Mouse (Mus musculus): ENCODE measurements around the gene Cyp4f14.

Gene Cyp4f14

DNA sequence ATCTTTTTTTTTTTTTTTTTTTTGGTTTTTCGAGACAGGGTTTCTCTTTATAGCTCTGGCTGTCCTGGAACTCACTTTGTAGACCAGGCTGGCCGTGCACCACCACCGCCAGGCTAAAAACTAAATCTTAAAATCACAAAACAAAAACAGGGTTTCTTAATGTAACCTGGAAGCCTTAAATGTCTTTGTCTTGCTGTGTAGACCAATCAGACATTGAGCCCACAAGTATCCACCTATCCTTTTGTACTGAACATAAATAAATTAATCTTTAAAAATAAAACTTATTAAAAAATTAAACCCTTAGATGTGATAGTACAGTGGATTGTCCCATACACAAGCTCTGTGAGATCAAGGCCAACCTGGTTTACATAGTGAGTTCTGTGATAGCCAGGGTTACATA, 23.2 kb downstream of the Cyp4f14 start:
- WGBS, result 82% methylated on average over 3 of the region's 3 CpGs

DNA sequence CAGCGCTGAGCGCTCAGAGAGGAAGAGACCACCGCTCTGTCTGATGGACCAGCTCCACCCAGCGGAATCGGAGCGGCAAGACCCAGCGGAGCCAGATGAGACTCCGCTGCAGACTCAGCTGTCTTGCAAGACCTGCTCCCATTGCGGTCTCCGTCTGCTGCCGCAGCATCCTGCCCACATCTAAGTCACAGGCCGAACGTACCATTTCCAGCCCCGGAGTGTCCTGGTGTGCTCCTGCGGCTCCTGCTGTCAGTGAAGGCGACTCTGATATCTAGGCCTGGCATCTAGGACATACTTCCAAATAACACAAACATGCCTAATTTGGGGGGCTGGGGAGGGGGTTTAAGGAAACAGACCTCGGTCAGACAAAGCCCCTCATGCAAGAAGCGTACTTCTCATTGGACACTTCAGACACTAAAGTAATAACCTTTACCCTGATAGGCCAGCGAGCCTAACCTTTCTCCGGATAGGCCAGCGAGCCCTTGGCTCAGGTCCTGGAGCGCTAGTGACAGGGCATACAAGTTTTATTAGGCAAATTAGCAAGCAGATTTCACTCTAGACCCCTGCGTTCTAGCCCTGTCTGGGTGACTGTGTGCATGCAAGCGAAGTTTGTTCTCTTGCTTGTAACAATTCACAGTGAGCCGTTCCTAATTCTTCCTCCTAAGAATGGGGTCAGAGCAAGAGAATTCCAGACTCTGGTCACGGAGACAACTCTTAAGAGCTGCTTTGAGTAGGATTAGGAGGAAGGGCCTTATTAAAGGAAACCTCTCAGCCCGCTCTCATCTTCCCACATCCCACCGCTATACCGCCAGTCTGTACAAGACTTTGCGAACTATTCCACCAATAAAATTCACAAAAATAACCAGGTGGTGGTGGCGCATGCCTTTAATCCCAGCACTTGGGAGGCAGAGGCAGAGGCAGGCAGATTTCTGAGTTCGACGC, 25.6 kb downstream of the Cyp4f14 start, which contains the start of gene Zfp870:
Zfp870 (minus strand) TSS at position 404 of the 942 bp plus-strand sequence.
- WGBS, result 8% methylated on average over 33 of the region's 33 CpGs

DNA sequence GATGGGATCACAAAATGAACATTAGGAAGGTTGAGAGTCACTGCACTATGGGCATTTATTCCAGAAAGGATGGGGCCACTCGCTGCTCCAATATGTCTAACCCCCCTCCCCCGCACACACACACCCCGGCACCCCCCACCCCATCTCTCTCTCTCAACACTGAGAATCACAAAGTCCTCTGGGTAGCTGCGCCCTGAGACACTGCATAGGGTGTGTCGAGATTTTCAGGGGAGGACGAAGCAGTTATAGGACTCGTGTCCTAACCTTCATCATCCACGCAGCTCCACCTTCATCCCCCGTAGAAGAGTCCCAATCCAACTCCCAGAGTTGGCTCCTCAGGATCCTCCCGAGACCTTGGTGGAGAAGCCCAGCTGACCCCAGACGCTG, 26.3 kb downstream of the Cyp4f14 start:
- under 1% methylated on average over 11 of the region's 11 CpGs for WGBS

DNA sequence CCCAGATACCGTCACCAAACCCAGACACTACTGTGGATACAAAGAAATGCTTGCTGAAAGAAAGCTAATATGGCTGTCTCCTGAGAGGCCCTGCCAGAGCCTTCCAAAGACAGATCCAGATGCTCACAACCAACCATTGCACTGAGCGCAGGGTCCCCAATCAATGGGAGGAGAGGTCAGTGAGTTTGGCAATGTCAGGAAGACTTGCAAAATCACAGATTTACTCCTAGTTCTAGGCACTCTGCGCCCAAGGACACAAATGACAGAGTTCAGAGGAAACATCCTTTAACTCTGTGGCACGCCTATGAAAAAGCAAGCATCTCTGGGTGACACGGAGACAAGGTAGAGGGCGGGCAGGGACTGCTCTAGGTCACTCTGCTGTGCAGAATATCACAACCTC, 27.5 kb downstream of the Cyp4f14 start:
- 97% methylated on average over 6 of the region's 6 CpGs for WGBS

DNA sequence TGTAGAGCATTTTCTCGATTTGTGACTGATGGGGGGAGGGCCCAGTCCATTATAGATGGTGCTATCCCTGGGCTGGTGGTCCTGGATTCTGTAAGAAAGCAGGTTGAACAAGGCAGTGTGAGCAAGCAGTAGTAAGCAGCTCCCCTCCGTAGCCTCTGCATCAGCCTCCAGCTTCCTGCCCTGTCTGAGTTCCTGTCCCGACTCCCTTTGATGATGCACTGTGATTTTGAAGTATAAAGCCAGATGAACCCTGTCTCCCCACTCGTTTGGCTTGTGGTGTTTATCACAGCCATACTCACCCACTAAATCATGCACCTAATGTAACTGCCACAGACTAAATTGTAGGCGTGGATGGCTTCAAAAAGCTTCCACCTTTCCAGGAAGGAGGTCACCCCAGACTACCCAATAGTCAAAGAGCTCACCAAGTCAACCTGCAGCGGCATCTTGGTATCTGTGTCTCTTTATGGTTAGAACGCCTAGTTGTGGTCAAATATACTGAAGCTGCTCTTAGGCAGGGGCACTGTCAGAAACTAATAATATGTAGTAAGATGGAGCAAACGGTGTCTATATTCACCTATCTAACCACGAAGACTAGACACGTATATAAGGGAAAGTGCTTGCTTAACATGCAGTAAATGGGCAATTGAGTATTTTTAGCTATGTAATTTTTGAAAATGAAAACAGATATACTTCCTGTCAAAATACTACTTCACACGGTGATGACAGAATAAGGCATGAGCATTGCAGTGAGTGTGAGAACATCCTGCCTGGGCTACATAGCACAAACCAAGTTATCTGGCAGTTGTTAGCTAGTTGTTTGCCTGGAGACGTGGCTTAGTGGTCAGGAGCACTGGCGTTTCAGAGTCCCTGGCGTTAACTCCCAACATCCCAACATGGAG, 36.6 kb downstream of the Cyp4f14 start:
- 91% methylated on average over 14 of the region's 14 CpGs for whole genome bisulfite sequencing

DNA sequence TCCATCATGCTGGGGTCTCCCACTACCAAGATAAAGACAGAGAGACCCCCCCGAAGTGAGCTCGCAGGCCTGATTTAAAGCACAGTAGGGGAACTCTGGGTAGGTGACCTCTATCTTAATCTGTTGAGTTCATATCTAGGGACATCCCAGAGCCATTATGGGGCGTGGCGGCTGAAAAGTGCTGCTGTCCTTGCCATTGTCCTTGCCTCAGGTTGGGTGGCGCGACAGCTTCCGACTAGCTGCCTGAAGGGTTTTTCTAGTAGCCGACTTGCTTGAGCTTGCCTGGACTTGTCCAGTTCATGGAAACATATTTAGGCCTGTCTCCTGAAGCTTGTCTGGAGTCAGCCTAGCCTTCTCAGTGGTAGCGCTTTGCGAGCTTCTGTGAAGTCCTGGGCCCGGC, 38.4 kb downstream of the Cyp4f14 start:
- 96% methylated on average over 11 of the region's 11 CpGs for WGBS

DNA sequence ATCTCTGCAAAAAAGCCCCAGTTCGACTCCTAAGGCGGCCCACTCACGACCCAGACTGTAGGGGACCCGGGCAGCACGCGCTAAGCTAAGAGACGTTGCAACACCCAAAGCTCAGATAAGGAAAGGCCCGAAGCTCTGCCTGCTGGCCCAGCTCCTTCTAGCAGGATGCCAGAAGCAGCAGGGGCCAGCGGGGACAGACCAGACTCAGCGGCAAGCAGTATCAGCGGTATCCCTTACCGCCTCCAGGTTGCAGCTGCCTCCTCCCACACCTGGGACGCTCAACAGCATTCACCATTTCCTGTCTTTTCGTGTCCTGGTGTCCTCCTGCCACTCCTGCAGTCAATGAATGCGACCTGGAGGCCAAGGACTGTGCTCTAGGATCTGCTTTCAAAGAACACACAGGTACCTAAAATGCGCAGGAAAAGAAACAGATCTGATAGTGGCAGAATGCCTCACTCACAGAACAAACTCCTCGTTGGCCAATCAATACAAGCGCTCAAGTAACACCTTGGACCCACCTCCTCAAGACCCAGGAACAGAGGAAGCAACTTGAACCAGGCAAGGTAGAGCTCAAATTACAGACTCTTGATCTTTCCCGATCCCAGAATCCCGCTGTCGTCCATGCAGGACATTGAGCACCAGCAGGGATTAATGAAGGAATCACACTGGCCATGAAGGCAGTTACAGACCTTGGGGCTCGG, 39.5 kb downstream of the Cyp4f14 start:
- WGBS, result 25% methylated on average over 22 of the region's 22 CpGs

DNA sequence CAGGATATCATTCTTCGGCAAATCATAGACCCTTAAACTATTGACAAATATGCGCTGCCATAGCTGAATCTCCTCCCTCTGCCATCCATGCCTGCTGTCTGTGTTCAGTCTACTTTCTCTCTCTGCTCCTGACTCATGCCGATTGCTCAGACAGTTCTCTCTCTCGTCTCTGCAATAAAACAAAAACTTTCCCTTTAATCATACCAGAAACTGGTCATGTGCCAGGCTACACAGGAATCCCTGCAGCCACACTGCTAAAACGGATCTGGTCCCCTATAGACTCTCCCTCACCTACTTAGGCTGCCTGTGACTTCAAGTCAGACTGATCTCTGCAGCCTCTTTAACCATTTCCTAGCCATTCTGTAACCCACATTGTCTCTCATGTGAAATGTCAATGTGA, 44.4 kb downstream of the Cyp4f14 start:
- 45% methylated on average over 5 of the region's 5 CpGs for WGBS

DNA sequence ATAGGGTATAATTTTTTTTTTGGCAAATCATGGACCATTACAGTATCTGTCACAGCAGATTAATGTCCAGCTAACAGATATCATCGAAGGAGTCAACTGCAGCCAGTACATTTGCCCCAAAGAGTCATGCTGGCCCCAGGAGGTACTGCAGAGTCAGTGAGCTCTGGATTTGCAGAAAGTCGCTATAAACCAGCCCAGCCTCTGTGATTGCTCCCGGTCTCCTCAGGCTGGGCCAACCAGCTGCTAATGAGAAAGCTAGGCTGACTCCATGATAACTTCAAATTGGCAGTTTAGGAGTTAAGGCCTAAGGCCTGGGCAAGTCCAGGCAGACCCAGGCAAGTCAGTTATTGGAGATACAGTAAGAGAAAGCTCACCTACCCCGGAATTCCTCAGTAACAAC, 45.1 kb downstream of the Cyp4f14 start:
- 88% methylated on average over 4 of the region's 4 CpGs for WGBS

DNA sequence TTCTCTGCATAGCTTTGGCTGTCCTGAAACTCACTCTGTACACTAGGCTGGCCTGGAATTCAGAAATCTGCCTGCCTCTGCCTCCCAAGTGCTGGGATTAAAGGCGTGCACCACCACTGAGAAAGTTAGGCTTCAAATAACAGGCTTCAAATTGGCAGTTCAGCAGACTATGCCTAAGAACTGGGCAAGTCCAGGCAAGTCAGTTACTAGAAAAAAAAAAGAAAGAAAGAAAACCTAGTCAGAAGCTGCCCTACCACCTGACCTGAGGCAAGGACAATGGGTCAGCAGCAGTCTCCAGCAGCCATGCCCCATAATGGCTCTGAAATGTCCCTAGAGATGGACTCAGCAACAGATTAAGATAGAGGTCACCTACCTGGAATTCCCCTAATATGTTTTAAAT, 45.7 kb downstream of the Cyp4f14 start:
- WGBS, result 98% methylated on average over 1 of the region's 1 CpGs

DNA sequence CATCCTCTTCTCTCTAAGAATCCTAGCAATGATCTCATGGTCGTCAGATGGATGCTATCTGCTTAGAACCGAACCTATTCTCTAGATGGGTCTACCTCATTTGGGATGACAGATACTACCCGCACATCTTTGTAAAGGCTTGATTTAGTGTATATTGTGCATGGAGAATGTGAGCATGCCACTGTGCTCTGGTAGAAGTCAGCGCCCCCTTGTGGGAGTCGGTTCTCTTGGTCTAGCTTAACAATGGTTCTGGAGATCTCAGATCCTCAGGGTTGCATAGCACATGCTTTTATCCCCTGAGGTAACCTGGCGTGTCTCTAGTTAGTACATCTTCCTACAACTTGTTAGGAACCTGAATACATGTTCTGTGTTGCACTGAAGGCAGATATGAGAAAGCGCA, 49.9 kb downstream of the Cyp4f14 start:
- 63% methylated on average over 5 of the region's 7 CpGs for WGBS

DNA sequence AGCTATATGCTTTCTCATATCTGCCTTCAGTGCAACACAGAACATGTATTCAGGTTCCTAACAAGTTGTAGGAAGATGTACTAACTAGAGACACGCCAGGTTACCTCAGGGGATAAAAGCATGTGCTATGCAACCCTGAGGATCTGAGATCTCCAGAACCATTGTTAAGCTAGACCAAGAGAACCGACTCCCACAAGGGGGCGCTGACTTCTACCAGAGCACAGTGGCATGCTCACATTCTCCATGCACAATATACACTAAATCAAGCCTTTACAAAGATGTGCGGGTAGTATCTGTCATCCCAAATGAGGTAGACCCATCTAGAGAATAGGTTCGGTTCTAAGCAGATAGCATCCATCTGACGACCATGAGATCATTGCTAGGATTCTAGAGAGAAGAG, 60.4 kb downstream of the Cyp4f14 start:
- WGBS, result 74% methylated on average over 4 of the region's 6 CpGs

Measured in cerebral cortex, adult 2 months (tissue).